Mouse (Mus musculus) lung, adult 2 months (tissue): ENCODE results near the gene Iqcf1.

Experiments
- CTCF ChIP-seq: fragments of 200-500 bp; IDR thresholded peaks from 2 replicates; pipeline ENCODE4 v1.5.1; 2011; ENCODE audit warnings: mild to moderate bottlenecking, low read length, control low read depth; ENCODE audit not compliant: insufficient read depth
- POLR2A ChIP-seq: fragments of 200-500 bp; IDR thresholded peaks from 2 replicates; pipeline ENCODE4 v1.6.1; 2011; ENCODE audit warnings: low read depth, mild to moderate bottlenecking, control low read depth, low read length, borderline replicate concordance; ENCODE audit errors: extremely low read depth

GRCm38 (mm10) chr9:106463122-106464063 lies 36.4 kb upstream of the Iqcf1 start:
- TF ChIP-seq POLR2A (no peak), CTCF (no peak)
